Mouse (Mus musculus): ENCODE results near the gene Fam24a. TPM values are rescaled to one million over a fixed set of nuclear protein-coding genes. Genes with fewer than 3 reads are reported as not detected.

Fam24a gene
- total RNA-seq (2022), result not detected

DNA sequence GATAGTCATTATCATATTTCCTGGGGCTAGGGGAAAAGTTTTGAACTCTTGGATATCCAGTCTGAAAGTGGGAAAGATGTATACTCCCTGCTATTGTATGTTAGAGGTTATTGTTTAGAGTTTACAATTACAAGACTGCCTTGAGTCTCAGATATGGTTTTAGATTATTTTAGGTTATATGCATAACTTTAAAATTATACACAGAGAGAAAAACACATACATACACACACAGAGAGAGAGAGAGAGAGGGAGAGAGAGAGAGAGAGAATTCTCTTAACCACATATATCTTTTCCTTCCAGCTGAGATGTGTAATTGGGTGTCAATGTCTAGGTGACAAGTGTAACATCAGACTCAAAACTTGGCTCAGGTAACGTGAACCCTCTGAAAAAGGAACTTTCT is at the start of gene Fam24a:
TSS of gene Fam24a (plus strand) at position 301 of the 400 bp plus-strand sequence.
- DNase-seq, result no peak

DNA sequence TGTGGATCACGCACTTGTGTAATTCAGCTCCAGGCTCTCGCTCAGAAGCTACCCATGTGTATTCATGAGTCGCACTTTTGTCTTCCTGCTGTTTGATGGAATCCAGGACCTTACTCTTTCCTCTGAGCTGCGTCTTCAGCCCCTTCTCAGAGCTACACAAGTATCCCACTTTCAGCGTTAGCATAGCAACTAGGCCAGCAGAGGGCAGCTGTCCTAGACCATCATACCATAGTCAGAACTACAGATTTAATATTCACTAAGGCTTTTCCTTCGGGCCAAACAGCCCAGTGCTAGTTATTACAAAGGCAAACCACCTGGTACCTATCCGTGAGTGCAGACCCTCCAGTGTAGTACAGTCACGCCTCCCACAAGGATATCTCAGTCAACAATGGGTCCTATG is 36.5 kb upstream of the Fam24a start:
- DNase-seq, result no peak

DNA sequence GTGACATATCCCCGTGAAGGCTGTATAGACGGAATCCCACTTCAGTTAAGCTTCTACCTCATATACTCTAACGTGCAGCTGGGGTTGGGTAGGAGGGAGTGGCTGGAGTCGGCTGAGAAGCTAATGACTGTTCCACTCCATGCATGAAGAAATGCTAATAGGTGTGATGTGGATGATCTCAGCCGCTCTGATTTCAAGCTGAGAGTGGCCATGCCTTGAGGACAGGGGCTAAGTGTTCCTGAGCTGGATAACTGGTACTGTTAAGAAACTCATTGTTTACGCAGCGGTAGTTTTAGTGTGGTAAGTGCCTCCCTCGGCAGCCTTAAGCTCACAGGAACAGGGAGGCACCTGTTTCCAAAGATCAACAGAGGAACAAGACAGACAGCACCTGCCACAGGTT is 30.3 kb upstream of the Fam24a start:
- no peak for DNase-seq

DNA sequence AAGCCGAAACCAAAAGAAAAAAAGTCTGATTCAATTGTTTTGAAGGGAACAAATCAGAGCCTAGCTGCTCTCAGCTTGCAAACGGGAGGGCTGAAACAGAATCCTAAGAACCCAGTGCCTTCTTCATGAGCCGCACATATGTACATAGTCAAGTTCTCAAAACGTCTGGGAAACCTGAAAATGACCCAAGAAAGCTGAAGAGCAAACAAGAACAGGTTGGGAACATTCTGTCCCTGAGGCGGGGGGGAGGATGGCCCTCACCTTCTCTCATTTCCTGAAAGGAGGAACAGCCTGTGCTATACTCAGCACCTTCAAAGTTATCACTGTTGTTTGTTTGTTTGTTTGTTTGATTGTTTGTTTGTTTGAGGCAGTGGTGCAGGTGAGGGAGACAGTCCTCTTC is 26.9 kb upstream of the Fam24a start:
- DNase-seq, result no peak

DNA sequence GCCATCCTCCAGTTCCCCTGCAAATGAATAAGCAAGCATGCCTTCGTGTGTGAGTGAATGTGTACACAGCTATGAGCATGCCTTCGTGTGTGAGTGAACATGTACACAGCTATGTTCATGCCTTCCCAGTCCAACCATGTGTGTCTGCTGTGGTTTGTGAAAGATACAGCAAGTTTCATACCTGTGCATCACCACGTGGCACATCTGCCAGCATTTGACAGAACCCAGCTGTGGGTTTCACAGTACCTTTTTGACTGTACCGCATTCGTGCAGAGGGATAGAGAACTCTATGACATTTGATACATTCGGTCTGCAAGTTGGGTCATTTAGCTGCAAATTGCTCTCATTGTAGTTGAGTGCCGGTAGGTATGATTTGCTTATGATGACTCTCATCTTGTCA is 19.2 kb upstream of the Fam24a start:
- DNase-seq, result no peak

DNA sequence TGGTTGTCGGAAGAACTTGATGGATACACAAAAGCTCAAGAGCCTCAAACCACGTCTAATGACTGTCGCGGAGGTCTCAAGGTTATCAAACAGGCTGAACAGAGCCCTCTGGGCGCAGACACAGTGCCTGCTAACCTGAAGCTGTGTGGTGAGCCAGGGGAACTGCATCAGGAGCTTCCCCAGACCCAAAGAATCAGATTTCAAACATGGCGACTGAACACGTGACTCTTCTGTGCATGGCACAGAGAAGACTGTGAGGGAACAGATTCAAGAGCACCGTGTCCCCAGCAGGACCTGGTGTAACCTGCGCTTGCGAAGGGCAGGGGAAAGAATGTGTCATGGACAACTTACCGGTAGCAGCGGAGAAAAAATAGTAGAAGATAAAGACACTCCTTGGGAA is 16.1 kb upstream of the Fam24a start:
- no peak for DNase-seq

DNA sequence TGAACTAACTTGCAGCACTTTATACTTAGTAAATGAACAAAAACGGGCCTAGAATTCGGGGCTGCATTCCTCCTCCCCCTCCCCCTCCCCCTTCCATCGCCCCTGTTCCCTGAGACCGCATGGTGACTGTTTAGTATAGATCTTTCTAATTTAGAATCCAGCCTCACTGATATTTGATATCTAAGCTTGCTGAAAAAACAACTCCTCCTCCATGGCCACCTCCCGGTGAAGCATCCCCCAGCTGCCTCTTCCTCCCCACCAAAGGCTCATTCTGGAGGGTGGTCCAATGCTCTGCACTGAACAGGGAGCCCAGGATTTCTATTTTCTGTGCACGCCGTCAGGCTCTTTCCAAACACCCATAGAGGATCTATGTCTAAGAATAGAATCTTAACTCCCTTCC is 15.3 kb upstream of the Fam24a start:
- DNase-seq, result no peak

DNA sequence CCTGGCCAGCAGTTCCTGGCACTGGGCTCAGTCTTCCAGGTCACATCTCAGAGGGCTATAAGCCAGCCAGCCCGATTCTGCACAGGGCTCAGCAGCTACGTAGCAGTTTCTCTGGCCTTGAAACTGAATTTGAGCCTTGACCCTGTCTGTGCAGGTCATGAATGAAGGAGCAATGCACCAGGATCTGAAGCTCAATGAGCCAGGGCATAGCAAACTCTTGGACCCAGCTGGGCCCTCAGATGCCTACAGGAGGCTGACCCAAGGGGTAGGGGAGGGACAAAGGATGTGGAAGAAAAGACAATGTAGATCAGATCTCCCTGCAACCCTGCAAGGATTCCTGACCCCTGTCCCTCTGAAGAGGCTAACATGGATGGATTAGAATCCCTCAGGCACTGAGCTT is 11.5 kb upstream of the Fam24a start, which contains the start of gene Cuzd1:
TSS of gene Cuzd1 (minus strand) at position 101 of the 400 bp plus-strand sequence.
- DNase-seq, result no peak

DNA sequence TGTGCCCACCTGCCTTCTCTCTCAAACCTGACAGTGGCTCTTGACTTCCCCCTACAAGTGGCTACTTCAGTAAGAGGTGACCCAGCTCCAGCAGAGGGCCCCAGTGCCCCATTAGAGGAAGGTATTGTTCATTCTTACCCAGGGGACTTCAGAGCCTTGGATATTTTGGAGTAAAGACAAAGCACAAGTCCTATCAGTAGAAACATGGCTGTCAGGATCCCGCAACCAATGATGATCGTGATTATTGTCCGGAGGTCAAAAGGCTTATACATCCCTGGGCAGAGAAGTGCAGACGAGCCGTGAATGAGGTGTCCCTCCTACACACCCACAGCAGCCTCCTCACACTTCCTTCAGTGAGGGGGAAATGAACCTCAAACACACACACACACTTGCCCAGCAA is 6.6 kb upstream of the Fam24a start:
- no peak for DNase-seq

DNA sequence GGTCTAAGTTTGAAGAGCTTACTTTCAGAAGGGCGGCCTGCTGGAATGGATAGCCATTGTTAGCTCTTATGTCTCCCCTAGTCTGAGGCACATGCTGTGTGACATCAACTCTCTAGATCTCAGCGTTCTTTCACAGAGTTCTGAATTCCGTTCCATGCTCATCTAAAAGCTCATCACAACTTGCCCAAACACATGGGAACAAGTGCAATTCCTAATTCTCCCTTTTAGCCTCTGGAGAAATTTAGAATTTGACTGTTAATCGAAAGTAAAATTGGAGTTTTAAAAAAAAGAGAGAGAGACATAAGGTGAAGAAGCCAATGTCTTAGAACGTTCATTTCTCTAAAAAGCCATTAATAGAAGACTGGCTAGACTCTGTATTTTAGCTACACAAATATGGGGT is 4.2 kb upstream of the Fam24a start, which contains the start of gene Fam24b:
TSS of gene Fam24b (minus strand) at position 101 of the 400 bp plus-strand sequence.
- no peak for DNase-seq

DNA sequence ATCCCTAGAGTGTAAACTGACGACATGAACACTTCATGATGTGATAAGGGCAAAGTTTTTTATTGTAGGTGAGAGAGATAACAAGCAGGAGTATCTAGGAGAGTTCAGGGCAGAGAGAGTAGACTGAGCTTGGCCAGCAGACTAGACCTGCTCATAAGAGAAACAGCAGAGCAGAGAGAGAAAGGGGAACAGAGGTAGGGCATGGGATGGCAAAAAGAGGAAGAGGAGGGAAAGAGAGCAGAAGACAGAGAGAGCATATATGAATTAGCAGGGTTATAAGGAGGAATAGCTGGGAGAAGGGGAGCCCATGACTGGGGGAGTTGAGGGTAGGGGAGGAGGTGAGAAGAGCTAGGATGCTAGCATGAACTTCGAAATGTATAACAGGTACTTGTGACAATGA is 2.0 kb upstream of the Fam24a start:
- no peak for DNase-seq

DNA sequence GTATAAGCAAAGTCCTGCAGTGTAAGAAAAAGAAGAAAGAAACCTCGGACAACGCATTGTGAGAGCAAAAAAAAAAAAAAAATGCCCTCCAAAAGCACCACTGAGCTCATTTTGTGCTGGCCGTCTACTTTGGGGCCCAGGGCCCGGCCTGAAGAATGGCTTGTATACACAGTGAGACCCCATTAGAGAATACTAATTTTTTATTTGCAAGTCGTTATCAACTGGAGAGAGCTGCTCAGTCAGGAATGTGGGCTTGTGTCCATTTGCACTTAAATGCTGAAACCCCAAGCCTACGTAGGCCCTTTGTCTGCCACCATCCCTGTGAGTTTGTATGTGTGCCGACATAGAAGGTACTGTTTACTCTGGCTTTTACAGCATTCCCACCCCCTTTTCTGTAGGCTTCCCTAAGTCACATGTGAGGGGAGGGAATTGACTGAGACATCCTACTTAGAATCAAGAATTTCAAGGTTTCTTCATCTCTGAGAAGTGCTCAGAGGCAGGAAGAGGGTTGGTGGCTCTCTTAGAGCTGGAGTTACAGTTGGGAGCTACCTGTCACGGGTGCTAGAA is 3.9 kb downstream of the Fam24a start:
- no peak for DNase-seq

DNA sequence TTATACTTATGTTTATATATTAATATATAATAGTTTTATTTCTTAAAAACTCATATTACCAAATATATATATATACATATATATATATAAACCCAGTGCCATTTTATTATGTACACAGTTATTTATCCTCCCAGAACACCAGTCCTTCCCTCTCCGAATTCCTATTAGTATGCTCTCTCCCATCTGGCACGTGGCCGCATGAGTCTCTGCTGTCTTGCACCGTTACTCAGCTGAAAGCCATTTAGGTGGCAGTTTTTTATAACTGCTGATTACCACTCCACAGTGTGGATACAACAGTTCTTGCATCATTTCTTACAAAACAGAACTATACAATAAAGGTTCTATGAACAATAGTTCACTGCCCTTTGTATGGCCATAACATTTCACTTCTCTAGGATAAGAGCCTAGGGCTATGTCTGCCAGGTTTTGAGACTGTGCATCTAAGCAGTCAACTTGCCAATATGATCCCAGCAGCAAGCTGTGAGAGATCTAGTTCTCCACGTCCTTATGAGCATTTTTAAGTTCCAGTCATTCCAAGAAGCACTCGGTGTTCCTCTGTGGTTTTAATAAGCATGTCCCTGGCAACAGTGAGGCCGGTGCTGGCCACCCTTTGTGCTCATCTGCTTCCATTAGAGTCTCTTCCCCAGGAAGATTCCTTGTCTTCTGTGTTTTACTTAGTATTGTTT is 12.3 kb downstream of the Fam24a start:
- DNase-seq, result no peak

DNA sequence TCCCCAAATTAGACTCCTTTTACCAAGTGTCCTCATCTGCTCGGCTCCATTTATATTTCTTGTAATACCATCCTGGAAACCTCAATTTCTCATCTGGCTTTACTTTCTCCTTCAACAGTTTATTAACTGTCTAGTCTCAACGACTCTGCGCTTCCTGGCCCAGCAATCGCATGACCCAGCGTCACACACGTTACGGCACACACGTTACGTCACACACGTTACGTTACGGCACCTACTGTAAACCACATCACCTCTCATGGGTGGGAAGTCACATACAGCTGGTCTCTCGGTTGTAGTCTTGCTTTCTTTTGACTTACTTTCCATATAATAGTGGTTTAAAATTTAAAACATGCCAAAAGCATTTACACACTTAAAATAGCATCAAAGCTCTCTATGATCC is 22.4 kb downstream of the Fam24a start:
- DNase-seq, result no peak

DNA sequence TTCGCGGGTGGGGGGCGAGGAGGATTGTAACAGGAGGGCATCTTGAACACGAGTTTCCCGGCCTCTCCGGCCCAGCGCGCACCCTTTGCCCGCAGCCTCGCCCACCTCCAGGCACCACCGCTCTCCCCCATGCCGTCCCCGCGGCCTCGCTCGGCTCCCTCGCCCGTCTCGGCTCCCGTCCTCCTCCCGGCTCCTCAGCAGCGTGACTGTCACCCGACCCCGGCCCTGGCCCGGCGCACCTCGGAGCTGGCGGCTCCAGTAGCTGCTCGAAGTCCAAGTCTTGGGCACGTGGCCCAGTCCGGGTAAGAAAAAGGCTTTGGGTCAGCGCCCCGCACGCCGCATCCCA is 28.6 kb downstream of the Fam24a start:
- DNase-seq, result no peak

DNA sequence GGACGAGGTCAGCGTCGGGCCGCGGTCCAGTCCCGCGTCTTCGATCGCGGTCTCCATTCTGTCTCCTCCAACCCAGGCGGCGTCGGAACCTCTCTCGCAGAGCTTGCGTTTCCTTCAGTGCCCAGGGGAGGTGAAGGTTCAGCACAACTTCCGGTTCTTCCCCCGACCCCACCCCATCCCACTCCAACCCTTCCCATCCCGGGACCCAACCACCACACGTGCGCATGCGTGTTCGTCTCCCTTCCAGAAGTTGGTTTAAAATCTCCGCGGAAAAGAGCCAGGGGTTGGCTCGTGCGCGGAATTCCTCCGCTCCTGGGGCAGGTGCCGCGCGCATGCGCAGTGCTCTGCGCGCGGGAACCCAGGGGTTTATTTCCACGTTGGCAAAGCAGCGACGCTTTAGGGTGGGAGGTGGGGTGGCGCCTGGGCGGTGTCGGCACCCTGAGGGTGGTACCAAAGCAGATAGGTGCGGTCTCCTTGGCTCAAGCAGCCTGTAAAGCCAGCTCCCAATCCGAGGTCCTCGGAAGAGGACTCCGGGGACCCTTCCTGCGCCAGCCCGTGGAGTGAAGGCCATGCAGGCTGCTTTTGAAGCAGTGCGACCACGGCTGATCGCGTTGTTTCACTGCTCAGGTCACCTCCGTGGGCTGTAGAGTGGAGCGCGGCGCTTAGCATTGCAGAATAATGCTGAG is 29.1 kb downstream of the Fam24a start, which contains the start of gene 2310057M21Rik:
TSS of gene 2310057M21Rik (minus strand) at position 145 of the 686 bp plus-strand sequence.
- peak; percentile 96 for DNase-seq

DNA sequence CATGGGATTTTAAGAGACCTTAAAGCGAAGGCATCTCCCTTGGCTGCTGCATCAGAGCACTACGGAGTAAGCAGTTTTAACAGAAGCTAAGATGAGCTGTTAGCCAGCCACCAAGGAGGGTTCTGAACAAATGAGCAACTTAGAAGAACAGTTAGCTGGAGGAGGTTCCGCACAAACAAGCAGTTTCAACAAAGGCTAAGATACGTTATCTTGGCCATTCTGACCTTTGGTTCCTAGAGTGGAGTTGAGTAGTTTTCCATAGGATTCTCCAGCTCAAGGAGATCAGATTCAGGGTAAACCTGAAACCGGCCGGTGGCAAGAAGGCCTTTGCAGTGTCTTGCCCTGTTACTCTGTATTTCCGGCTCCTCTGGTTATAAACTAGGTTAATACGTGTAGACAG is 30.5 kb downstream of the Fam24a start:
- DNase-seq, result no peak

DNA sequence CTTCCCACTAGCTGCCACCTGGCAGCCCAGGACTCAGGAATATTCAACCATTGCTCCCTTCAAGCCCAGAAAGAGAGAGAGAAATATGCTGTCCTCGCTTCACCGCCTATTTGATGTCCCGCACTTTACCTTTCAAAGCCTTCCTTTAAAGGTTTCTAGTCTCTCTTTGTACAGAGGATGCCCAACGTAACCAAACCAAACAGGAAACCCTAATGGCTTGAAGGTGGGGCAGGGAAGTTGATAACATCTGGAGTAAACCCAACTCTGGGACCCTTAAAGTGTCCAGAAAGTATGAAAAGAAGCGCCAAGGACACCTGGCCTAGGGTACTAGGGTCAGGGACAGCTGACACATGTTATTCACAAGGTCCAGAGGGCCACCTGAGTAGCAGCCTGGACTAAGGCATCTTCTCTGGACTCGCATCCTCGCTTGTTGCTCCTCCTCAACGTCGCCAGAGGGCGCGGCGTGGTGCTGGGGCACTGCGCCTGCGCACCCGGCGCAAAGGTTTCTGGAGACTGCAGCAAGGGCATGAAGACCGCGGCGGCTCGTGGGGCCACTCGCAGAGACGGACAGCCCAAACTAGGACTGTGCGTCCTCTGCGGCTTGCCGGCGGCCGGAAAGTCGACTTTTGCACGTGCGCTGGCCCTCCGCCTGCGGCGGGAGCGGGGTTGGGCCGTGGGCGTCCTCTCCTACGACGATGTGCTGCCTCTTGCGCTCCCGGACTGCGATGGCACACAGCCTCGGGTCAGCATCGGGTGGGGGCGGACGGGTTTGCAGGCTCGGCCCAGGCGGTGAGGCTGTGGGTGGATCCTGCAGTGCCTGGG is 37.2 kb downstream of the Fam24a start, which contains the start of gene Pstk:
TSS of gene Pstk (plus strand) at position 494 of the 822 bp plus-strand sequence.
- peak; percentile 85 for DNase-seq

DNA sequence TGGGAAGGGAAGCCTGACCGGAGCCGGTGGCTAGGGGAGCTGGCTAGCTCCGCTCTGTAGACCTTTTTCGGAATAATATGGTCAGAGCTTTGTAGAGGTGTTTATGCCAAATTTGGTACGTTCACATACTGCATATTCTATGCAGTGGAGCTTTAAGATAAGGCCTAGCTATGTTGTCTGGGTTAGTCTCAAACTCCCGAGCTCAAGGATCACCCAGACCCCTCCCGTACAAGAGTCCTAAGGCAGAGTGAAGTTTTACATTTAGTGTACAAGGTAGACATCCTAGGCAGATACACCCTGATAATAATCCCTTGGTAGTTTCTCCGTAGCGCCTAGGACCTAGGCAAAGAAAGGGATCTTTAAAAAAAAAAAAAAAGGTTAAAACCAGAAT is 37.8 kb downstream of the Fam24a start:
- DNase-seq, result no peak

DNA sequence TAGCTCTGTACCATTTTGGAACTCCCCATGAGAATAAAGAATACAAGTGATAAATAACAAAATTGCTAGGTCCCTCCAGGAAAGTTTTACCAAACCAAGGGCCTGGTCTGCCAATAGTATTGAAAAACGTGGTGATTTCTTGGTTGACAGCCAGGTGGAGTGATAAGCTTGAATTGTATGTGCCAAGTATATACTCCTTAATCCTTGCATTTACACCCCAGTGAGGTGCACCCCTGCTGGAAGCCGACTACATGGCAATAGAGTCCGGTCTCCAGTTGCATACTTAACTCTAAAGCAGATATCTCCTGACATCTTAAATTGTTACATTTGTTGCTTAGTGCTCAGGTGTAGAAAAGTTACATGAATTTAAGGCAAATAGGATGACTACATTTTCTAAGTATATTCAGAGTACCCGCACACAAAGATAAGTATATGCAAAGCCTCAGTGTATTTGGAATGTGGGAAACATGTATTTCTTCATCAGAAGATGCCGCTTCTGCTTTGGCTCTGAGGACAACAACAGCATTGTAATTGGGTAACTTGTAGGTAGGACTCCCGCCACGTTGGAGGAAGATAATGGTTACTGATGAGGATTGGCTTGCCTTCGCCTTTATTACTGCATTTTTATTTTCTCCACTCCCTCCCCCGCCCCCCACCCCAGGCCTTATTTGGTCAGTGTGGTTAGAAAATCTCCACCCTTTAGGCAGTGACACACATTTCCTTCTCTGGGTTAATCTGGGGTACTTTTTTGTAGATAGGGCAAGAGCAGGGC is 38.4 kb downstream of the Fam24a start:
- DNase-seq, result no peak

All from adrenal gland, adult 8-10 months (tissue).